Comparison of ENCODE assay signal across 9 mouse cellular contexts in the genomic region with DNA sequence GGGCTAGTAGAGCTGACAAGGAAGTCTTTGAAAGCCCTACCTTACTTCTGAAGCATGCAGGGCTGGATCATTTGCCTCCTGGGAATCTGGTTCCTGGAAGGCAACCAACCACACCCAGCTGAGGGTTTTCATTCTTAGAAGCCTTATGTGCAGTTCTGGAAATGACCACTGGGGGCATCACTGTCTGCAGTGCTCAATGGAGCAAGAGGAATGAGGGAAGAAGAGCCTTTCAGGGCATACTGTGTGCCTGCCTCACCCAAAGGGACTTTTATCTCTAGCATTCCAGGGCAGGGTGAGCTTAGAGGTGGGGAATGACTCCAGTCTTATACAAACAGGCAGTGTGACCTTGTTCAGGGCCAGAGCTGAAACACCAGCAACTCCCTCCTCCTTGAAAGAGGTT. TPM values are rescaled to one million over a fixed set of nuclear protein-coding genes. Genes with fewer than 3 reads are reported as not detected.
DNase-seq lines count a peak whose midpoint lies in the region; ATAC-seq and TF ChIP-seq lines count a peak whose summit lies in the region.
"Had no signal": no experiment of that assay in that cellular context is flagged by ENCODE, and none has a peak within 500 bp of the region (broad histone marks: within the 10 kb centered on the region; RNA-seq: fewer than 3 reads in every experiment).

No protein-coding gene starts in this region.

- no peak overlapping the region for H3K4me3 ChIP-seq in embryonic facial prominence, embryonic 14.5 days (ENCODE audit: low read depth, low read length)
- H3K4me3 ChIP-seq in intestine, embryonic 16.5 days (ENCODE audit: low read length) = no peak overlapping the region
- H3K4me3 ChIP-seq in liver, postnatal 0 days (ENCODE audit: low read depth, low read length) = no peak overlapping the region

- H3K36me3 ChIP-seq in embryonic facial prominence, embryonic 14.5 days (ENCODE audit: control insufficient read depth, insufficient read depth, low read length) = no peaks in the 10 kb centered on the region
- H3K36me3 ChIP-seq in intestine, embryonic 16.5 days (ENCODE audit: control insufficient read depth, insufficient read depth, low read length) = no peaks in the 10 kb centered on the region
- no peaks in the 10 kb centered on the region for H3K36me3 ChIP-seq in liver, postnatal 0 days (replicated peaks; ENCODE audit: insufficient read depth, low read length)

- TF ChIP-seq CTCF in liver, postnatal 0 days (IDR thresholded peaks at IDR 0.05; ENCODE audit: low read depth) = peak; percentile 82

- H3K27ac ChIP-seq in embryonic facial prominence, embryonic 14.5 days (replicated peaks; ENCODE audit: low read depth, low read length) = no peak overlapping the region
- no peak overlapping the region for H3K27ac ChIP-seq in intestine, embryonic 16.5 days (ENCODE audit: low read length)
- H3K27ac ChIP-seq in liver, postnatal 0 days (ENCODE audit: low read depth) = no peak overlapping the region

- H3K27me3 ChIP-seq in embryonic facial prominence, embryonic 14.5 days (replicated peaks; ENCODE audit: control insufficient read depth, insufficient read depth, low read length) = no peaks in the 10 kb centered on the region
- no peaks in the 10 kb centered on the region for H3K27me3 ChIP-seq in intestine, embryonic 16.5 days (replicated peaks; ENCODE audit: control insufficient read depth, insufficient read depth, low read length)
- H3K27me3 ChIP-seq in liver, postnatal 0 days (ENCODE audit: insufficient read depth, low read length) = no peaks in the 10 kb centered on the region

- ATAC-seq in embryonic facial prominence, embryonic 14.5 days (ENCODE audit: low read depth) = no peak
- ATAC-seq in intestine, embryonic 16.5 days = peak; percentile 79
- ATAC-seq in liver, postnatal 0 days = no peak
- no peak for ATAC-seq in activated CD4-positive, CD25-positive, alpha-beta regulatory T cell, adult 4 months

- peak; percentile 44 for DNase-seq in 3134 (ENCODE audit: extremely low read depth, insufficient read length, low spot score)
- DNase-seq in B cell, adult 2 months = peak; percentile 71 to 77
- DNase-seq in adrenal gland, postnatal 25 days = peak; percentile 63
- DNase-seq in embryonic facial prominence, embryonic 14.5 days (ENCODE audit: low spot score) = peak; percentile 42
- DNase-seq in liver, postnatal 0 days = peak; percentile 69
- peak; percentile 52 to 67 for DNase-seq in right cerebral cortex, adult 2 months (ENCODE audit: low spot score in 2 of 2)

- H3K9ac ChIP-seq in embryonic facial prominence, embryonic 14.5 days (ENCODE audit: low read depth, low read length) = no peak overlapping the region
- no peak overlapping the region for H3K9ac ChIP-seq in intestine, embryonic 16.5 days (ENCODE audit: low read depth, low read length)
- no peak overlapping the region for H3K9ac ChIP-seq in liver, postnatal 0 days (replicated peaks)

- H3K4me2 ChIP-seq in embryonic facial prominence, embryonic 14.5 days (ENCODE audit: low read depth, low read length) = no peak overlapping the region
- H3K4me2 ChIP-seq in intestine, embryonic 16.5 days (ENCODE audit: low read depth, low read length) = no peak overlapping the region
- H3K4me2 ChIP-seq in liver, postnatal 0 days (ENCODE audit: low read depth, low read length) = no peak overlapping the region

- H3K9me3 ChIP-seq in embryonic facial prominence, embryonic 14.5 days (ENCODE audit: control insufficient read depth, low read length) = no peaks in the 10 kb centered on the region
- no peaks in the 10 kb centered on the region for H3K9me3 ChIP-seq in intestine, embryonic 16.5 days (ENCODE audit: control insufficient read depth, low read length)
- no peaks in the 10 kb centered on the region for H3K9me3 ChIP-seq in liver, postnatal 0 days (ENCODE audit: low read length)

- TF ChIP-seq EP300 in liver, postnatal 0 days (IDR thresholded peaks at IDR 0.05; ENCODE audit: low read depth) = no peak

- H3K4me1 ChIP-seq in embryonic facial prominence, embryonic 14.5 days (ENCODE audit: control insufficient read depth, insufficient read depth, low read length) = no peaks in the 10 kb centered on the region
- no peaks in the 10 kb centered on the region for H3K4me1 ChIP-seq in intestine, embryonic 16.5 days (ENCODE audit: control insufficient read depth, insufficient read depth, low read length)
- no peaks in the 10 kb centered on the region for H3K4me1 ChIP-seq in liver, postnatal 0 days (ENCODE audit: insufficient read depth)

RNA-seq across cellular contexts. Expression of a gene that starts 5.2 kb away (rescaled TPM):
- total RNA-seq in adrenal gland, postnatal 25 days (2021) = 0.61 TPM in 1 of 2 replicates, not detected in the other
- not detected in 2 replicates for polyA plus RNA-seq in embryonic facial prominence, embryonic 14.5 days (2014; fragmentation: Nextera tagmentation; extraction: Ambion mirVana)
- polyA plus RNA-seq in intestine, embryonic 16.5 days (2015; fragmentation: Nextera tagmentation; extraction: Ambion mirVana) = not detected in 2 replicates
- polyA plus RNA-seq in liver, postnatal 0 days (2015; fragmentation: Nextera tagmentation; extraction: Ambion mirVana) = not detected in 2 replicates
- not detected for polyA plus RNA-seq in activated CD4-positive, CD25-positive, alpha-beta regulatory T cell, adult 4 months (2017; shearing (Covaris generic))
- total RNA-seq: layer of hippocampus, adult 18-20 months had no signal

RNA-seq across cellular contexts. Expression of a gene that starts 11.9 kb away (rescaled TPM):
- total RNA-seq in adrenal gland, postnatal 25 days (2021) = 45.0 and 47.9 TPM in 2 replicates
- 82.5 and 82.9 TPM in 2 replicates for polyA plus RNA-seq in embryonic facial prominence, embryonic 14.5 days (2014; fragmentation: Nextera tagmentation; extraction: Ambion mirVana)
- 82.8 and 94.2 TPM in 2 replicates for polyA plus RNA-seq in intestine, embryonic 16.5 days (2015; fragmentation: Nextera tagmentation; extraction: Ambion mirVana)
- polyA plus RNA-seq in liver, postnatal 0 days (2015; fragmentation: Nextera tagmentation; extraction: Ambion mirVana) = 9.4 and 10.1 TPM in 2 replicates
- polyA plus RNA-seq in activated CD4-positive, CD25-positive, alpha-beta regulatory T cell, adult 4 months (2017; shearing (Covaris generic)) = 10 to 100 TPM; 61.8 to 76.5 TPM

RNA-seq across cellular contexts. Expression of a gene that starts 12.1 kb away (rescaled TPM):
- total RNA-seq in adrenal gland, postnatal 25 days (2021) = not detected in 2 replicates
- not detected in 2 replicates for polyA plus RNA-seq in embryonic facial prominence, embryonic 14.5 days (2014; fragmentation: Nextera tagmentation; extraction: Ambion mirVana)
- not detected in 2 replicates for polyA plus RNA-seq in intestine, embryonic 16.5 days (2015; fragmentation: Nextera tagmentation; extraction: Ambion mirVana)
- not detected in 2 replicates for polyA plus RNA-seq in liver, postnatal 0 days (2015; fragmentation: Nextera tagmentation; extraction: Ambion mirVana)
- polyA plus RNA-seq in activated CD4-positive, CD25-positive, alpha-beta regulatory T cell, adult 4 months (2017; shearing (Covaris generic)) = not detected
- total RNA-seq: layer of hippocampus, adult 18-20 months had no signal

RNA-seq across cellular contexts. Expression of a gene that starts 18.0 kb away (rescaled TPM):
- not detected in 2 replicates for total RNA-seq in adrenal gland, postnatal 25 days (2021)
- polyA plus RNA-seq in embryonic facial prominence, embryonic 14.5 days (2014; fragmentation: Nextera tagmentation; extraction: Ambion mirVana) = not detected in 2 replicates
- polyA plus RNA-seq in intestine, embryonic 16.5 days (2015; fragmentation: Nextera tagmentation; extraction: Ambion mirVana) = not detected in 2 replicates
- polyA plus RNA-seq in liver, postnatal 0 days (2015; fragmentation: Nextera tagmentation; extraction: Ambion mirVana) = not detected in 2 replicates
- not detected for polyA plus RNA-seq in activated CD4-positive, CD25-positive, alpha-beta regulatory T cell, adult 4 months (2017; shearing (Covaris generic))
- total RNA-seq: layer of hippocampus, adult 18-20 months had no signal

RNA-seq across cellular contexts. Expression of a gene that starts 36.9 kb away (rescaled TPM):
- not detected in 2 replicates for total RNA-seq in adrenal gland, postnatal 25 days (2021)
- not detected in 2 replicates for polyA plus RNA-seq in embryonic facial prominence, embryonic 14.5 days (2014; fragmentation: Nextera tagmentation; extraction: Ambion mirVana)
- not detected in 2 replicates for polyA plus RNA-seq in intestine, embryonic 16.5 days (2015; fragmentation: Nextera tagmentation; extraction: Ambion mirVana)
- polyA plus RNA-seq in liver, postnatal 0 days (2015; fragmentation: Nextera tagmentation; extraction: Ambion mirVana) = not detected in 2 replicates
- not detected for polyA plus RNA-seq in activated CD4-positive, CD25-positive, alpha-beta regulatory T cell, adult 4 months (2017; shearing (Covaris generic))
- total RNA-seq: layer of hippocampus, adult 18-20 months had no signal
